Mouse (Mus musculus) kidney, postnatal 14 days (tissue): ENCODE measurements around the gene Cd63.

Source experiments
- DNase-seq: peaks from one replicate; pipeline ENCODE4 v3.0.0; 2022; ENCODE audit warnings: mixed read lengths

The Cd63 gene

GRCm38 (mm10) chr10:128931441-128931840 is 30.7 kb downstream of the Cd63 start:
- DNase-seq: no peak

GRCm38 (mm10) chr10:128933574-128933973 is 32.8 kb downstream of the Cd63 start, which contains the start of gene Itga7:
Itga7 (plus strand) TSS chr10:128933818.
- DNase-seq: peak; percentile 62

DNA sequence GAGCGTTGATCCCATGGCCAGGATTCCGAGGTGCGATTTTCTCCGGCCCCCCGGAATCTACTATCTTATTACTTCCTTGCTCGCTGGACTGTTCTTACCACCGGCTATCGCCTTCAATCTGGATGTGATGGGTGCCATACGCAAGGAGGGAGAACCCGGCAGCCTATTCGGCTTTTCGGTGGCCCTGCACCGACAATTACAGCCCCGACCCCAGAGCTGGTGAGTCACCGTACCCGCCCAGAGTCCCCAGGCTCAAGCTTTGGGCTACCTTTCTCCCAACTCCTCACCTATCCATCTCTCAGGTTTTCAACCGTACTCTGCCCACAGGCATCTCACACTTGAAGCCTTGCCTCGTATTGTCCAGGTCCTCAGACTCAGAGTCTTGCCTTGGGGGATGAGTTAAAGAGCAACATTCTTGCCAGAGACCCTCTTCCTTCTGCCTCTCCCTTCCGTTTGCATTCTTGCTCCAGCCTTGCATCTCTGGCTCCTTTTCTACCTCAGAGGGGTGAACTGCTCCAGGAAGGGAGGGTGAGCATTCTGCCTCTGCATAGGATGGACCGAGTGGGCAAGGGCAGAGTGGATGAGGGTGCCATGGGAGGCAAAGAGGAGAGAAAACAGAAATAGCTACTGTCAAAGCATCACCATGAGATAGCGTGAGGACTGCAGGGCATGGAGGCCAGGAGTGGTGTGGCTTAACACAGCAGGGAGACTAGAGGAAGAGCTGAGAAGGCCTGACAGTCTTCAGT is 33.4 kb downstream of the Cd63 start:
- DNase-seq: no peak

- no peak for DNase-seq
These were observed 34.4 kb downstream of the Cd63 start for GRCm38 (mm10) chr10:128934997-128935787.

GRCm38 (mm10) chr10:128935826-128936440 is 35.1 kb downstream of the Cd63 start:
- DNase-seq: no peak

- DNase-seq: no peak
These were observed 37.1 kb downstream of the Cd63 start for GRCm38 (mm10) chr10:128937756-128938390.

- peak; percentile 90 for DNase-seq
These were observed 37.7 kb downstream of the Cd63 start for GRCm38 (mm10) chr10:128938457-128938856.

DNA sequence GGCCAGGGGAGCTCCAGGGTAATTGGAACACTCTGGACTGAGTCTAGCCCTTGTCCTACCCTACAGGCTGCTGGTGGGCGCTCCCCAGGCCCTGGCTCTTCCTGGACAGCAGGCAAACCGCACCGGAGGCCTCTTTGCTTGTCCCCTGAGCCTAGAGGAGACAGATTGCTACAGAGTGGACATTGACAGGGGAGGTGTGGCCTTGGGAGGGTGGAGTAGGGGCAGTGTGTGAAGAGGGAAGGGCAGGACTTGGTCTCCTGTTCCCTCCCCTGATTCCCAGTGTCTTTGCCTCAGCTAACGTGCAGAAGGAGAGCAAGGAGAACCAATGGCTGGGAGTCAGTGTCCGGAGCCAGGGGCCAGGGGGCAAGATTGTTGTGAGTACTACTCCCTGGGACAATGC is 38.2 kb downstream of the Cd63 start:
- peak; percentile 62 for DNase-seq

- DNase-seq: no peak
These were observed 39.8 kb downstream of the Cd63 start for GRCm38 (mm10) chr10:128940475-128941061.

GRCm38 (mm10) chr10:128945675-128946074 is 44.9 kb downstream of the Cd63 start:
- DNase-seq: peak; percentile 51

- no peak for DNase-seq
These were observed 46.7 kb downstream of the Cd63 start for GRCm38 (mm10) chr10:128947496-128947895.

DNA sequence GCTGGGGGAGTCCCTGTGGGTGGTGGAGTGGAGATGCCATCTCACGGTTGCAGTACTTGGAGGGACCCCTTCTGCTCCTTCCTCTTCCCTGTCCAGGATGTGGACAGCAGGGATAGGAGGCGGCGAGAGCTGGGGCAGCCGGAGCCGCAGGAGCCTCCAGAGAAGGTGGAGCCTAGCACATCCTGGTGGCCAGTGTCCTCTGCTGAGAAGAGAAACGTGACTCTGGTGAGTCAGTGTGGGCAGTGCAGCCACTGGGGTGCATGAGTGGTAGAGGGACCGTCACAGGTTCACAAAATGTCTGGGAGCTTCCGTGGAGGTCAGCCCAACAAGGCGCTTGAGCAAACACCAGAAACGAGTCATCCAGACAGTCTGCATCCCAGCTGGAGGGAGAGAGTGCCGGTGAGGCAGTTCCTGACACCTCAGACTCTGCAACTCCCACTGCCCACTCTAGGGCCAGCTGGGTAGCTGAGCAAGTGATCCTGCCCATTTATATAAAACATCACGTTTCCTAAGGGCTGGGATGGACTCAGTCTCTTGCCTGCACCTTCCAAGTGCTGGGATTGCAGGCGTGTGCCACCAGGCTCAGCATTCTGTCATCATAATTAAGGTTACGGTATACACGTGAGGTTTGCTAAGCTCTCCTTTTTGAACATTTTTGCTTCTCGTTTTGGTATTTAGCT is 49.6 kb downstream of the Cd63 start:
- DNase-seq: no peak

DNA sequence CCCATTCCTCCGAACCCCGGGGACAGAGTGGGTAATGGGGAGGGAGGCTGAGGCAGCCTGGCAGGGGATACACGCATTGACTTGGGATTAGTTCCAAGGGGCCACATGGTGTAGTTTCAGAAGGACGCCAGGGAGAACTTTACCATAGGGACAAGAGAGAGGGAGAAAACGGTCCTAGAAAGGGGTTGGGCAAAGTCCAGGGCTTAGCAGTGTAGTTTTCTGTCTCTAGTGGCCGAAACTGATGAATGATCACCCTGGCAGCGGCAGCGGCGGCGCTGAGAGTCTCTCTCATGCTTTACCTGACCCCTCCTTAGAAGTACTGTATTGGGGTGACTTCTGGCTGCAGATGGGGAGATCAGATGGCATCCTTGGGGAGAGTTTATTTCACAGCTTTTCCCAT is 57.6 kb downstream of the Cd63 start:
- DNase-seq: no peak

- no peak for DNase-seq
These were observed 59.4 kb downstream of the Cd63 start for GRCm38 (mm10) chr10:128960142-128960541.

DNA sequence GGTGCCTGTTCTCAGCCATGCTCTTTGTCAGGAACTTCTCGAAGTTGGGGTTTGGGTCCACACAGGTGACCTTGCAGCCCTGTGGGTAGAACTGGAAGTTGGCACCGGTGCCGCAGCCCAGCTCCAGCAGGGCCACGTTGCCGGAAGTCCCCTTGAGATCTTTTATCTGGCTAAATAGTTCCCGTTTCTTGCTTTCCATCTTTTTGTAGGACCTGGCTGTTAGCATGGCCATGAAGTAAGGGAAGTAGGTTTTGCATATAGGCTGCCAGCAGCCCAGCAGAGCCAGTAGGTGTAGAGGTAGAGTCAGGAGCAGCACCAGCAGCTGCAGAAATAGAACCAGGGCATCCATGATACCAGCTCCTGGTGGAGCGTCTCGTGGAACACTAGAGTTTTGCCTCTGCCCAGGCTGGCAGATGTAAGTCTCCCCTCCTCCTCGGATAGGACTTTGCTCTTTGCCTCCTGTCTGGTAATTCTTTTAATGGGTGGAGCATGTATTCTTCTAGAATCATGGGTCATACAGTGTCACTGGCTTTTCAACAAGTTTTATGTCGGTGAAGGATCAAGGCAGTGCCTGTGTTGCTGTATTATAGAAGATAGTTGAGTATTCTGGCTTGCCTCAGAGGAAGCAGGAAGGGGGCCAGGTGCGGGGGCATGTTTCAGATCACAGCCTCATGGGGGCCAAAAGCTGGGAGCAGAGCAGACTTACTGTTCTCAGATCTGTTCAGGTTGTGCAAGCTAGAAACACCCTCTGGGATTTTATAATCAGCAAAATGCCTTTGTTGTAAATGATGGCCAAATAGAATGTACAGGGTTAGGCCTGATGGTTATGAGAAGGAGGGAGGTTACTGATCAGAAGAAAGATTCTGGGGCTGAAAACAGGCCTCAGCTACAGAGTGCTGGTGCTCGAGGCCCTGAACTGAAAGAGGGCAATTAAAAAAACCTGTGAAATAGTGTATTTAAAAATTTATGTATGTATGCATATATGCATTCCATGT is 60.1 kb downstream of the Cd63 start, which contains the start of gene Mettl7b:
TSS of gene Mettl7b (minus strand) at position 399 of the 995 bp plus-strand sequence.
- DNase-seq: peak; percentile 73
